Mouse (Mus musculus): ENCODE results near the gene Atp7a.

DNA sequence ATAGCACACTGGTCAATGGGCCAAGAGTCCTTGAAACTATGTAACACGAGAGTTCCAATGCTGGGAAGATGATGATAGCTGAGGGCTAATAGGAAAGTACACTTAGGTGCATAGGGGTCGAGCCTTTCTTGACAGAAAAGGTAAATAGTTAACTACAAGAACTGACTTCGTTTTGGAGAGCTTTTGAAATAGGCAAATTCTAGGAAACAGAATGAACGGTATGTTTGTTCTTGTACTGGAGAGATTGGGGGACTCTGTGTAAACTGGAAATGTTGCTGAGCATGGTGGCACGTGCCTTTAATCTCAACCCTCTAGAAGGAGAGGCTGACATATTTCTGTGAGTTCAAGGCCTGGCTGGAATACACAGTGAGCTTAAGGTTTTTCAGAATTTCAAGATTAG is 137.5 kb downstream of the Atp7a start:
- TF ChIP-seq CTCF (conservative IDR thresholded peaks at IDR 0.05; ENCODE audit: low read length): no peak
- no peak for TF ChIP-seq NANOG (IDR thresholded peaks at IDR 0.05; ENCODE audit: borderline replicate concordance, low read length)
- no peak for TF ChIP-seq POU5F1 (IDR thresholded peaks at IDR 0.05; ENCODE audit: borderline replicate concordance, low read length)
